Mouse (Mus musculus): ENCODE results near the gene Lmntd1.

The Lmntd1 gene

GRCm38 (mm10) chr6:145567296-145567695, 46.8 kb downstream of the Lmntd1 start:
- in situ Hi-C loops (cut with MboI; ENCODE audit: unreplicated experiment in 2 of 2) = no loop called here

GRCm38 (mm10) chr6:145565663-145566062, 48.5 kb downstream of the Lmntd1 start:
- in situ Hi-C loops (cut with MboI; ENCODE audit: unreplicated experiment in 2 of 2) = no loop called here

GRCm38 (mm10) chr6:145564671-145565070, 49.4 kb downstream of the Lmntd1 start:
- in situ Hi-C loops (cut with MboI; ENCODE audit: unreplicated experiment in 2 of 2) = no loop called here

GRCm38 (mm10) chr6:145557059-145557992, 56.8 kb downstream of the Lmntd1 start:
- in situ Hi-C loops (cut with MboI; ENCODE audit: unreplicated experiment in 2 of 2) = no loop called here

- in situ Hi-C loops (cut with MboI; ENCODE audit: unreplicated experiment in 2 of 2) = no loop called here
Measured at GRCm38 (mm10) chr6:145553226-145553625, 60.9 kb downstream of the Lmntd1 start.

DNA sequence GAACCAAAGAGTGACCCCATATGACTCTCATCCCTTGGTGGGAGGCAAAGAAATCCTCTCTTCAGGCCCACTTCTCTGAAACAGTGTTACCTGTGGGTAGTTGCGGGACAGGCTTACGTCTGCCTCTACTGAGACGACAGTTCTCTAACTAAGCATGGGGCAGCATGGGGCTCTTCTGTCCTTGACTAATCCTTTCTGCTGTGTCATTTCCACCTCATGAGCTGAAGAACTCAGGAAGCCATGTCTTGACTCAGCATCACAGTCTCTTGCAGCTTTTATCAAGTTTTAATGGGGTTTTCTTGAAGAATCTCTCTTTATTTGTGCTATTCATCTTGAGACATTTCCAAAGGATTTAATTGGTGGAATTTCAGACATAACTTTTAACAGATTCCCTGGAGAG, 61.3 kb downstream of the Lmntd1 start:
- in situ Hi-C loops (cut with MboI; ENCODE audit: unreplicated experiment in 2 of 2) = no loop called here

- in situ Hi-C loops (cut with MboI; ENCODE audit: unreplicated experiment in 2 of 2) = no loop called here
Measured at GRCm38 (mm10) chr6:145550993-145551392, 63.1 kb downstream of the Lmntd1 start.

DNA sequence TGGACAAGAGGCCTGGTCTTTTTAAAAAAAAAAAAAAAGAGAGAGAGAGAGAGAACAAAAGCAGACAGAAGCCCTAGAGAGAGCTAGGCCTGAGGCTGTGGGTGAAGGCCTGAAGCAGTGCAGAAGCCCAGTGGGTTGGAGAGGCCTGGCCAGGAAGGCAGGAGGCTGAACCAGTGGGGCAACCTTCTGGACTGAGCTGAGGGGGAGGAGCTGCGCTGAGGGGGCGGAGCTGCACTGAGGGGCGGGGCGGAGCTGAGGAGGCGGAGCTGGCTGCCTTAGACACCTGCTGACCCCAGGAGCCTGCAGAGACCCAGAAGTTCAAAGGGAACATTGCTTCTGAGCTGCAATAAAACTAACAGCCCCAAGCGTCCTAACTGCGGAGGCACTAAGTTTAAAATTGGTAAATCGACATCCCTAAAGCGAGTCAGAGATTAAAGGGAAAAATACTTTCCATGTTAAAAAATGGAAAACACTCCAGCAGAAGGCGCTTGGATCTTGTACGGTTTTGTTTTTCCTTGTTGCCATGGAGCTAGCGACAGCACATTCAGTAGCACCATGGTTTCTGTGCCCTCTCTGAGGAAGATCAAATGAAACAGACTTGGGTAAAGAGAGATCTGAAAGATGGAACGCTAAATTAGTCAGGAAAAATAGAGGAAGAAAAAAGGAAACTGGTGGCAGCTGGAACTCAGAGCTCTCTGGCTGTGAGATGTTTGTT, 68.0 kb downstream of the Lmntd1 start:
- in situ Hi-C loops (cut with MboI; ENCODE audit: unreplicated experiment in 2 of 2) = no loop called here

- in situ Hi-C loops (cut with MboI; ENCODE audit: unreplicated experiment in 2 of 2) = no loop called here
Measured at GRCm38 (mm10) chr6:145544838-145545237, 69.3 kb downstream of the Lmntd1 start.

DNA sequence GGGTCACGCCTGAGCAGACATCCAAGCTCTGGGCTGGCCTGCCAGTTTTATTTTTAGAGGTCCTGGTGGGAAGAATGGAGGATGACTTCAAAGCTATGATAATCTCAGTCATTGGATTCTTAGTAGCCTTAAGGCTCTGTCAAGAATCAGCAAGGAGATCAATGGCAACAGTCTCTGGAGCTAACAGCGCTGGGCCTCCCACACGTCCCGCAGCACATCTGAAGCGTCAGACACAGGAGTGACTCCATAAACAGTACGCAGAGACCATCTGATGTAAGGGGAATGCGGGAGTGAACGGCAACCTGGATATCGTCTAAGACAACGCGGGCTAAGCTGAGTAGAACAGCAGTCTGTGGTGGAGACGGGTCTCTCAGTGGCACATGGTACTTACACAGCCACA, 69.8 kb downstream of the Lmntd1 start:
- in situ Hi-C loops (cut with MboI; ENCODE audit: unreplicated experiment in 2 of 2) = no loop called here

- in situ Hi-C loops (cut with MboI; ENCODE audit: unreplicated experiment in 2 of 2) = no loop called here
Measured at GRCm38 (mm10) chr6:145539568-145539859, 74.6 kb downstream of the Lmntd1 start.

DNA sequence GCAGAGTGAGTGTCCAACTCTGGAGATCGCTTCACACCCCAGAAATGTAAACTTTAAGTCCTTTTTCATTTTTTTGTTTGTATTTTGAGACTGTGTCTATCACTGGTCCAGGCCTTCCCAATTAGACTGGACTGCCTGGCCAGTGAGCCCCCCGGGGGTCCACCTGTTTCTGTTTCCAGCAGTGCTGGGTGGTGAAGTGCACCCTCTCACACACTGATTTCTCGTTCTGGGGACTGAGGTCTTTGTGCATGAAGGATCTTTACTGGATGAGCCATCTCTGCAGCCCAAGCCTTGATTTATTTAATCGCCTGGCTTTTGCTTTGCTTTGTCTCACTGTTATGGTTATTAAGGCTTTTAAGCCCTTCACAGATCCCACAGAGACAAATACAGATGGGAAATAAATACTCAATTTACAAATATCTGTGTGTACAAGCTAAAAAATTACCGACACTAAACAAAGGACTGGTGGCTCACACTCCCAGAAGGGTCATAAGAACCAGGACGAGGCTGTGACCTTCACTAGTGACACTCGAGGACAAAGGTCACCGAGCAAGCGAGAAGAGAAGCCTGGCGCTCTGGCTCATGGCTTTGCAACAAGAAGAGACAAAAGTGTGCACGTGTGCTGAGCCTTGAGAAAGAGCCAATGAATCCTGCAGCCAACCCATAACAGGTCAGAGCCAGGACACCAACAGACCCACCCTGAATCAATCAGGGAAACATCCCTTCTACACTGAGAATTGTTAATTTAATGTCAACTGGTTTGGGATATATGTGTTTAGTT, 75.1 kb downstream of the Lmntd1 start:
- in situ Hi-C loops (cut with MboI; ENCODE audit: unreplicated experiment in 2 of 2) = no loop called here

- in situ Hi-C loops (cut with MboI; ENCODE audit: unreplicated experiment in 2 of 2) = no loop called here
Measured at GRCm38 (mm10) chr6:145530464-145530863, 83.7 kb downstream of the Lmntd1 start.

- in situ Hi-C loops (cut with MboI; ENCODE audit: unreplicated experiment in 2 of 2) = no loop called here
Measured at GRCm38 (mm10) chr6:145523337-145523736, 90.8 kb downstream of the Lmntd1 start.

DNA sequence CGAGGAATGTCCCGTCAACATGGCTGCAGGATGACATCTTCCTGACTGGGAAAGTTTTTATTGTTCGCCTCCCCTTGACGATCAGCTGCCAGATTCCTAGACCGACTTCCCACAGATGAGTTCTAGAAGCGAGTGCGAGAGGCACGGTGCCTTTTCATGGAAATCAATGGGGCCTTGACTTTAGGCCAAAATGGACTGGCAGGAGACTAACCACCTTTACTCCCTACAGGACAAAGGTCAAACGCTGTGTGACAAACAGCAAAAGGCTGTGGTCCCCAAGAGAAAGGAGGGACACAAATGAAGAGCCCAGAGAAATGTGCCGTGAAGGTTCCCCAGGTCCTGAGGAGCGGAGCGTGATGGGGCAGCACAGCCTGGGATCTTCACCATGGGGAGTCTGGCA, 91.5 kb downstream of the Lmntd1 start:
- in situ Hi-C loops (cut with MboI; ENCODE audit: unreplicated experiment in 2 of 2) = no loop called here

GRCm38 (mm10) chr6:145517002-145517401, 97.1 kb downstream of the Lmntd1 start:
- in situ Hi-C loops (cut with MboI; ENCODE audit: unreplicated experiment in 2 of 2) = no loop called here

DNA sequence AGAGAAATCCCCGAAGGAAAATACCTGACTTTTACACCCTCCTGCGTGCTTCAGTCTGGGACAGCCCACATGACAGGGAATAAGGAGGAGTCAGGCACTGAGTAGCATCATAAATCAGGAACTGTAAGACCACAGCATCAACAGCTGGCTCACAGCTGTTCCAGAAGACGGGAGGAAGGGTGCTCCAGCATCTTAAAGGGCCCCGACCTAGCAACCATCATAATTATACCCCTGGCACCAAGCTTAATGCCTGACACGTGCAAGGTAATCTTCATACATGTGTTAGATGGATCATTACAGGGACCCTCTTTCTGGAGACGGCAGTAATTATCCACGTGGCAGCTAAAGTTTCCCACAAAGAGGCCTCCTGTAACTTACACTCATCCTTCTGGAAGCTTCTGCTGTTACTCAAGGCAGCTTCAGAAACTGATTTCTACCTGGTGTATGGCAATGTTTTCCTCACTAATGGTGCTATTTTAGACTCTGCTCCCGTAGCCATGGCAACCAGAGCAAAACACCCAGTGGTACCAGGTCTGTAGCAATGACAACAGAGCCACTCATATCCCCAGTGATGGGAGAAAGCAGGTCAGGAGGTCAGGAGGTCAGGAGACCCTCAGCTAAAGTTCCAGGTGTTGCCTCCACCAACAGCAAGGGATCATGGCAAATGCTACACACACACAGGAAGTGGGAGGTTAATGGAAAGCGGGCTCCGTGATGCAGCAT, 98.1 kb downstream of the Lmntd1 start:
- in situ Hi-C loops (cut with MboI; ENCODE audit: unreplicated experiment in 2 of 2) = no loop called here

GRCm38 (mm10) chr6:145511265-145511664, 102.9 kb downstream of the Lmntd1 start:
- in situ Hi-C loops (cut with MboI; ENCODE audit: unreplicated experiment in 2 of 2) = no loop called here

DNA sequence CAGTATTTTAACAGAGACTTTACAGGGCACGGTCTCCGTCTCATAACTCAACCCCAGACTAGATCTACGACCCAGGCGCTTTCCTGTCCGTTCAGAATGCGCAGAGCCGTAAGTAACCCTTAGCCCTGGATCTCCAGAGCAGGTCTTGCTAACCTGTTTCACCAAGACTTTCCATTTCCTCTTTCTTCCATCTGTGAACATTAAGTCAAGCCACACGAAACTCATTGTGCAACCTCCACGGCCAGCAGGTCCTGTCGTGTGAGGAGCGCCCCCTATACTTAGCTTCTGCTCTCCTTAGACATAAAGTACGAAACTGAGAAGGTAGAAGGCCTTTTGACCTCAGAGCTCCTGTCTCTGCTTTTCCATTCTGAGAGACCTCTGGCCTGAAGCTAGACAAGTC, 105.3 kb downstream of the Lmntd1 start:
- in situ Hi-C loops (cut with MboI; ENCODE audit: unreplicated experiment in 2 of 2) = no loop called here

DNA sequence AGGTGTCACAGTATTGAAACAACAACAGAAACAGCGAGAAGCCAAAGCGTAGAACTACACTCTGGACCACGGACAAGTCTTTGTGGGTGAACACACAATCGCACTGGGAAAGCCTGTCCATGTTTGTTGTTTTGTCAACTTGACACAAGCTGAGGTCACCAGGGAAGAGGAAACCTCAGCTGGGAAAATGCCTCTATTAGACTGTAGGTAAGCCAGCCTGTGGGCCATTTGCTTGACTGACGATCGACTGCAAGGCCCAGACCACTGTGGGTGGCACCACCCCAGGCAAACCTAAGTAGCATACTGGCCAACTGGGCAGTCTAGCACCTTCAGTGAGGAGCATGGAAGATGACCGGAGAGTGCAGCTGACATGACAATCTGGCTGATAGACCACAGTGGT, 112.4 kb downstream of the Lmntd1 start:
- in situ Hi-C loops (cut with MboI; ENCODE audit: unreplicated experiment in 2 of 2) = no loop called here

Measured in v-Abl transformed pro-B cells (cell line).